31 mouse cellular contexts compared by ENCODE assay signal in genomic region chr19:39815991-39816390, GRCm38 (mm10). TPM values are rescaled to one million over a fixed set of nuclear protein-coding genes. Genes with fewer than 3 reads are reported as not detected.
"Had no signal": no experiment of that assay in that cellular context is flagged by ENCODE, and none has a peak within 500 bp of the region (broad histone marks: within the 10 kb centered on the region; RNA-seq: fewer than 3 reads in every experiment).

No protein-coding gene starts in this region.

RNA-seq across cellular contexts. Expression of gene Cyp2c40, which starts 3.4 kb away (rescaled TPM):
- total RNA-seq: common myeloid progenitor, adult 5-6 weeks; forebrain, postnatal 0 days; gastrocnemius, adult 18-20 months; gastrocnemius, adult 2 months; gastrocnemius, postnatal 10 days; gastrocnemius, postnatal 14 days; gastrocnemius, postnatal 25 days; gastrocnemius, postnatal 36 days; gastrocnemius, postnatal 4 days; granulocyte monocyte progenitor cell, adult 5-6 weeks; heart, adult 18-20 months; heart, adult 2 months; heart, adult 8-10 months had no signal
- polyA plus RNA-seq: cortical plate, adult 2 months; embryonic facial prominence, embryonic 10.5 days; embryonic facial prominence, embryonic 11.5 days; embryonic facial prominence, embryonic 12.5 days; embryonic facial prominence, embryonic 13.5 days; embryonic facial prominence, embryonic 14.5 days; embryonic facial prominence, embryonic 15.5 days; erythroblast, embryonic 14.5 days; forebrain, embryonic 10.5 days; forebrain, embryonic 11.5 days; forebrain, embryonic 12.5 days; forebrain, embryonic 13.5 days; forebrain, embryonic 14.5 days; forebrain, embryonic 15.5 days; forebrain, embryonic 16.5 days; forebrain, postnatal 0 days; frontal cortex, adult 2 months; heart, adult 2 months; heart, embryonic 10.5 days; heart, embryonic 11.5 days had no signal
